Mouse (Mus musculus): ENCODE measurements at regions not wholly inside any gene's neighbourhood (a gene's known extent, or its start where the extent isn't known, plus 50 kb on each side); places are given as distances from the start of the nearest gene placed in this dataset.

DNA sequence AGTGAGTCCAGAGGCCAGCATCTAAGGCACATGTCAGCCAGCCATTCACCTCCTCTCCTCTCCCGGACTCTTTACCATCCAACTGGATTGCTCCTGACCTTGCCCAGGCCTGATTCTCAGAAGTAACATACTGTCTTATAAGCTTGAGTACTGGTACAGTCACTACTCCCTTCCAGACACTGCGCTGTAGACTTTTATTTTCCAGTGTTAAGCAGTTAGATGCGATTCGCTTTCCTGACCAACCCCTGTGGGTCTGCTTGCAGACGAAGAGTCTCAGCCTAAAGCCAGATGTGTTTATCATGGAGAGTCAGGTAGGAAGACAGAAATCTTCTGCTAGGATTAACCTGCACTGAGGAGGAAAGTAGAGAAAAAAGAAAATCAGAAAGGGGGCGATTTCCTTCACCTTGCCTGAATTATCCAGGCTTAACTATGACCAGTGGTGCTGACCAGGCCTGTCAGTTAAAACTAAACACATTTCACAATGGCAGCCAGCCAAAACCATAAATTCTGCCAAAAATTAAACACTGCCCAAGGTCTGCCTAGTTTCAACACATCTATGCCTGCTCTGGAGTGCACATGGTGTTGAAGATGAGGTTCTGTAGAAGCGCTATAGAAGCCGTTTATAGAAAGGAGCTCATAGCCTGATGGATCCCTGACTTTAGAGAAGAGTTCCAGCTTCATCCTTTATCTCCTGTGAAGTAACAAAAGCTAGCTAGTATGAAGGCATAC is 199.5 kb upstream of the Mctp2 start:
- TF ChIP-seq POLR2A (IDR thresholded peaks at IDR 0.05; ENCODE audit: control insufficient read depth in 1 of 2, insufficient read depth in 1 of 2, low read depth in 1 of 2, low read length in 2 of 2, poor library complexity in 1 of 2) = no peak
- no peak for TF ChIP-seq TAL1 (IDR thresholded peaks at IDR 0.05; ENCODE audit: low read length)
- TF ChIP-seq CTCF (IDR thresholded peaks at IDR 0.05 in 2 of 3, conservative IDR thresholded peaks at IDR 0.05 in 1 of 3; ENCODE audit: control insufficient read depth in 1 of 3, insufficient read depth in 1 of 3, low read depth in 2 of 3, low read length in 3 of 3, poor library complexity in 1 of 3, severe bottlenecking in 1 of 3) = no peak
- no peak for TF ChIP-seq RCOR1 (IDR thresholded peaks at IDR 0.05; ENCODE audit: low read depth, low read length)
- no peak for TF ChIP-seq TCF12 (IDR thresholded peaks at IDR 0.05; ENCODE audit: low read depth, low read length)
- TF ChIP-seq E2F4 (IDR thresholded peaks at IDR 0.05; ENCODE audit: borderline replicate concordance, low read depth, low read length) = no peak
- TF ChIP-seq SIN3A (IDR thresholded peaks at IDR 0.05; ENCODE audit: low read length) = no peak
- no peak for TF ChIP-seq HCFC1 (IDR thresholded peaks at IDR 0.05; ENCODE audit: low read depth, low read length)
- TF ChIP-seq ZNF384 (IDR thresholded peaks at IDR 0.05; ENCODE audit: low read depth, low read length) = no peak

All from MEL (cell line).